In the genomic region with DNA sequence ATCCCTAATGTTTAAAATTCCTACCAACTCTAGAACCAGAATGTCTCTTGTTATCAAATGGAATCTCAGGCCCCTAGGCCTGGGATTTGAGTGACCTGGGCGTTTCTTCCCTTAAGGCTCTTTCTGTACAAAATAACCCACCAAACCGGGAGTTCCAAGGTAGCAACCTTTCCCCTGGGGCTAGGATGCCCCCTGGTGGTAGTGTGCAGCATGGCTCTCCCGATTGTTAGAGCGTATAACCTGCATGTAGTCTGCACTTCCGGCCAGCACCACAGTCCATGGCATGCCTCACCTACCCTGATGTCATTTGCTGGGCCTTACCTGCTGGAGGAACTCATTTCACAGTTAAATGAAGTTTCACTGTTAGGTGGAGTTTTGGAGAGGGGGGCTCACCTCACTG, we compare ENCODE assay signal across 9 mouse cellular contexts. TPM values are rescaled to one million over a fixed set of nuclear protein-coding genes. Genes with fewer than 3 reads are reported as not detected.
DNase-seq lines count a peak whose midpoint lies in the region; ATAC-seq and TF ChIP-seq lines count a peak whose summit lies in the region.
"Had no signal": no experiment of that assay in that cellular context is flagged by ENCODE, and none has a peak within 500 bp of the region (broad histone marks: within the 10 kb centered on the region; RNA-seq: fewer than 3 reads in every experiment).

No protein-coding gene starts in this region.

- TF ChIP-seq POLR2A in cerebellum, adult 2 months (IDR thresholded peaks at IDR 0.05; ENCODE audit: borderline replicate concordance, insufficient read depth, low read length) = no peak

- H3K27ac ChIP-seq in cerebellum, adult 2 months (ENCODE audit: insufficient read depth, low read length) = no peak overlapping the region
- H3K27ac ChIP-seq in midbrain, postnatal 0 days (ENCODE audit: low read depth, low read length) = no peak overlapping the region
- no peak overlapping the region for H3K27ac ChIP-seq in midbrain, embryonic 11.5 days (ENCODE audit: low read depth, low read length)
- H3K27ac ChIP-seq: heart, embryonic 15.5 days had no signal

- H3K4me3 ChIP-seq in cerebellum, adult 2 months (replicated peaks; ENCODE audit: insufficient read depth, low read depth, low read length) = no peak overlapping the region
- H3K4me3 ChIP-seq in midbrain, postnatal 0 days (ENCODE audit: low read depth, low read length) = no peak overlapping the region
- no peak overlapping the region for H3K4me3 ChIP-seq in midbrain, embryonic 11.5 days (ENCODE audit: low read depth, low read length)
- H3K4me3 ChIP-seq: heart, embryonic 15.5 days had no signal

- H3K9ac ChIP-seq in midbrain, postnatal 0 days (replicated peaks; ENCODE audit: low read length, poor library complexity, severe bottlenecking) = no peak overlapping the region
- no peak overlapping the region for H3K9ac ChIP-seq in midbrain, embryonic 11.5 days (ENCODE audit: low read length)
- H3K9ac ChIP-seq: heart, embryonic 15.5 days had no signal

- no peak overlapping the region for H3K4me2 ChIP-seq in midbrain, postnatal 0 days (ENCODE audit: low read depth, low read length, poor library complexity, severe bottlenecking)
- no peak overlapping the region for H3K4me2 ChIP-seq in midbrain, embryonic 11.5 days
- H3K4me2 ChIP-seq: heart, embryonic 15.5 days had no signal

- WGBS in cerebellum, adult 2 months = 55% methylated on average over 5 of the region's 5 CpGs
- WGBS in midbrain, postnatal 0 days = 61% methylated on average over 5 of the region's 5 CpGs
- WGBS in midbrain, embryonic 11.5 days = 64% methylated on average over 5 of the region's 5 CpGs

- ATAC-seq in midbrain, postnatal 0 days (ENCODE audit: low FRiP score) = no peak
- ATAC-seq in midbrain, embryonic 11.5 days (ENCODE audit: low FRiP score) = no peak

- no peak for DNase-seq in cerebellum, adult 2 months
- DNase-seq in cerebellum, adult 9-10 months = no peak
- no peak for DNase-seq in midbrain, postnatal 0 days (ENCODE audit: low spot score)
- no peak for DNase-seq in midbrain, embryonic 11.5 days (ENCODE audit: low spot score, missing footprints)
- peak; percentile 23 for DNase-seq in embryo, embryonic 11 days
- peak; percentile 66 for DNase-seq in lung, postnatal 14 days
- DNase-seq in thymus, postnatal 36 days = peak; percentile 24 to 30
- DNase-seq in adipocyte (ENCODE audit: low spot score) = no peak

- peaks cover 5% of the 10 kb centered on the region; the same call in 1 of the 2 replicates for H3K9me3 ChIP-seq in midbrain, postnatal 0 days (ENCODE audit: low read length)
- peaks cover 3% of the 10 kb centered on the region; the same call in 1 of the 2 replicates for H3K9me3 ChIP-seq in midbrain, embryonic 11.5 days (ENCODE audit: control insufficient read depth, low read length)
- H3K9me3 ChIP-seq: heart, embryonic 15.5 days had no signal

- no peaks in the 10 kb centered on the region for H3K36me3 ChIP-seq in midbrain, postnatal 0 days (ENCODE audit: insufficient read depth, low read length)
- no peaks in the 10 kb centered on the region for H3K36me3 ChIP-seq in midbrain, embryonic 11.5 days (ENCODE audit: control insufficient read depth, insufficient read depth, low read length)
- H3K36me3 ChIP-seq: heart, embryonic 15.5 days had no signal

- no peaks in the 10 kb centered on the region for H3K27me3 ChIP-seq in cerebellum, adult 2 months (ENCODE audit: control insufficient read depth, insufficient read depth, low read length)
- peaks cover 5% of the 10 kb centered on the region; the same call in 1 of the 2 replicates for H3K27me3 ChIP-seq in midbrain, postnatal 0 days (ENCODE audit: insufficient read depth, low read length)
- H3K27me3 ChIP-seq in midbrain, embryonic 11.5 days (ENCODE audit: control insufficient read depth, insufficient read depth, low read length) = no peaks in the 10 kb centered on the region

- H3K4me1 ChIP-seq in cerebellum, adult 2 months (ENCODE audit: control insufficient read depth, insufficient read depth, low read length) = no peaks in the 10 kb centered on the region
- H3K4me1 ChIP-seq in midbrain, postnatal 0 days (ENCODE audit: insufficient read depth, low read length) = no peaks in the 10 kb centered on the region
- no peaks in the 10 kb centered on the region for H3K4me1 ChIP-seq in midbrain, embryonic 11.5 days (ENCODE audit: control insufficient read depth, insufficient read depth, low read length)

- TF ChIP-seq CTCF in cerebellum, adult 2 months (IDR thresholded peaks at IDR 0.05; ENCODE audit: borderline replicate concordance, insufficient read depth, low read depth, low read length) = peak; percentile 58
- peak; percentile 59 for TF ChIP-seq CTCF in midbrain, postnatal 0 days (IDR thresholded peaks at IDR 0.05)

RNA-seq across cellular contexts. Expression of a gene that starts 0.7 kb away (rescaled TPM):
- polyA plus RNA-seq in cerebellum, adult 2 months (2012; rRNA removed) = 28.2 and 32.2 TPM in 2 replicates
- total RNA-seq in midbrain, postnatal 0 days (2014; rRNA removed) = 8.2 and 13.2 TPM in 2 replicates
- 5.5 and 6.9 TPM in 2 replicates for polyA plus RNA-seq in midbrain, postnatal 0 days (2015; fragmentation: Nextera tagmentation; extraction: Ambion mirVana)
- polyA plus RNA-seq in midbrain, embryonic 11.5 days (2014; fragmentation: Nextera tagmentation; extraction: Ambion mirVana) = 1.9 TPM in 2 replicates

RNA-seq across cellular contexts. Expression of a gene that starts 11.1 kb away (rescaled TPM):
- 39.5 and 39.9 TPM in 2 replicates for polyA plus RNA-seq in cerebellum, adult 2 months (2012; rRNA removed)
- 93.8 and 112 TPM in 2 replicates for total RNA-seq in midbrain, postnatal 0 days (2014; rRNA removed)
- 49.2 and 52.9 TPM in 2 replicates for polyA plus RNA-seq in midbrain, postnatal 0 days (2015; fragmentation: Nextera tagmentation; extraction: Ambion mirVana)
- polyA plus RNA-seq in midbrain, embryonic 11.5 days (2014; fragmentation: Nextera tagmentation; extraction: Ambion mirVana) = 23.5 and 26.7 TPM in 2 replicates

RNA-seq across cellular contexts. Expression of a gene that starts 28.7 kb away (rescaled TPM):
- polyA plus RNA-seq in cerebellum, adult 2 months (2012; rRNA removed) = 60.5 and 65.2 TPM in 2 replicates
- 13.5 and 17.7 TPM in 2 replicates for total RNA-seq in midbrain, postnatal 0 days (2014; rRNA removed)
- polyA plus RNA-seq in midbrain, postnatal 0 days (2015; fragmentation: Nextera tagmentation; extraction: Ambion mirVana) = 15.4 and 19.6 TPM in 2 replicates
- 5.7 TPM in 2 replicates for polyA plus RNA-seq in midbrain, embryonic 11.5 days (2014; fragmentation: Nextera tagmentation; extraction: Ambion mirVana)

RNA-seq across cellular contexts. Expression of a gene that starts 36.2 kb away (rescaled TPM):
- polyA plus RNA-seq in cerebellum, adult 2 months (2012; rRNA removed) = 15.6 and 15.8 TPM in 2 replicates
- total RNA-seq in midbrain, postnatal 0 days (2014; rRNA removed) = 22.0 and 23.3 TPM in 2 replicates
- polyA plus RNA-seq in midbrain, postnatal 0 days (2015; fragmentation: Nextera tagmentation; extraction: Ambion mirVana) = 9.0 and 10.7 TPM in 2 replicates
- polyA plus RNA-seq in midbrain, embryonic 11.5 days (2014; fragmentation: Nextera tagmentation; extraction: Ambion mirVana) = 2.5 and 3.1 TPM in 2 replicates

RNA-seq across cellular contexts. Expression of a gene that starts 36.2 kb away (rescaled TPM):
- 50.0 and 54.3 TPM in 2 replicates for polyA plus RNA-seq in cerebellum, adult 2 months (2012; rRNA removed)
- total RNA-seq in midbrain, postnatal 0 days (2014; rRNA removed) = 46.0 and 49.6 TPM in 2 replicates
- polyA plus RNA-seq in midbrain, postnatal 0 days (2015; fragmentation: Nextera tagmentation; extraction: Ambion mirVana) = 34.2 and 37.3 TPM in 2 replicates
- polyA plus RNA-seq in midbrain, embryonic 11.5 days (2014; fragmentation: Nextera tagmentation; extraction: Ambion mirVana) = 92.1 and 93.6 TPM in 2 replicates

Comparison
In these comparisons a context has a peak if more than half of its experiments do, and no peak if none do; other contexts are left out.
1. DNase-seq: peak in embryo, embryonic 11 days (single experiment), lung, postnatal 14 days (single experiment) and thymus, postnatal 36 days (2 of 2); none in cerebellum, adult 2 months (0 of 2), cerebellum, adult 9-10 months (single experiment), midbrain, postnatal 0 days (single experiment), midbrain, embryonic 11.5 days (single experiment) and adipocyte (single experiment).